Mouse (Mus musculus) hindbrain, embryonic 13.5 days (tissue): ENCODE results near the gene Socs3. TPM values are rescaled to one million over a fixed set of nuclear protein-coding genes. Genes with fewer than 3 reads are reported as not detected.

Experiments used
- ATAC-seq: fragments of 200-750 bp; cut with Nextera tagmentation; 2 replicates; pipeline ENCODE4 v1.8.0; 2017; ENCODE audit warnings: moderate TSS enrichment; ENCODE audit not compliant: low FRiP score
- H3K27ac ChIP-seq: fragments of 300-500 bp; sonication (generic); 2 replicates; pipeline ENCODE4 v1.5.1; 2015; ENCODE audit warnings: inconsistent platforms, mild to moderate bottlenecking, moderate library complexity
- H3K27me3 ChIP-seq: fragments of 300-500 bp; sonication (generic); 2 replicates; pipeline ENCODE4 v1.6.1; 2015; ENCODE audit warnings: mild to moderate bottlenecking, inconsistent platforms
- H3K36me3 ChIP-seq: fragments of 300-500 bp; sonication (generic); 2 replicates; pipeline ENCODE4 v1.6.1; 2015; ENCODE audit warnings: mild to moderate bottlenecking, inconsistent platforms
- H3K4me1 ChIP-seq: fragments of 300-500 bp; sonication (generic); replicated peaks from 2 replicates; pipeline ENCODE4 v1.6.1; 2015; ENCODE audit warnings: inconsistent platforms
- H3K4me2 ChIP-seq: fragments of 300-500 bp; sonication (generic); 2 replicates; pipeline ENCODE4 v1.6.1; 2015; ENCODE audit warnings: inconsistent platforms, mild to moderate bottlenecking, moderate library complexity
- H3K4me3 ChIP-seq: fragments of 300-500 bp; sonication (generic); 2 replicates; pipeline ENCODE4 v1.5.1; 2015; ENCODE audit warnings: mild to moderate bottlenecking, inconsistent platforms
- H3K9ac ChIP-seq: fragments of 300-500 bp; sonication (generic); 2 replicates; pipeline ENCODE4 v1.6.1; 2015; ENCODE audit warnings: mild to moderate bottlenecking, inconsistent platforms
- H3K9me3 ChIP-seq: fragments of 300-500 bp; sonication (generic); 2 replicates; pipeline ENCODE4 v1.6.1; 2016; ENCODE audit warnings: inconsistent platforms
- whole genome bisulfite sequencing: fragments of 180-500 bp; shearing (Covaris S2); methylation state at CpG from one replicate; pipeline ENCODE4 v1.1.7; 2015; 5-methylcytosine and 5-hydroxymethylcytosine counted together
- polyA plus RNA-seq: library from polyadenylated mRNA; unstranded; fragments of >200 nt; fragmentation: Nextera tagmentation; extraction: Ambion mirVana; gene quantifications from 2 replicates; pipeline ENCODE4 v1.2.1, GENCODE M21; 2015

The Socs3 gene
- polyA plus RNA-seq, 1 experiment from 2014 or later = 8.8 TPM

DNA sequence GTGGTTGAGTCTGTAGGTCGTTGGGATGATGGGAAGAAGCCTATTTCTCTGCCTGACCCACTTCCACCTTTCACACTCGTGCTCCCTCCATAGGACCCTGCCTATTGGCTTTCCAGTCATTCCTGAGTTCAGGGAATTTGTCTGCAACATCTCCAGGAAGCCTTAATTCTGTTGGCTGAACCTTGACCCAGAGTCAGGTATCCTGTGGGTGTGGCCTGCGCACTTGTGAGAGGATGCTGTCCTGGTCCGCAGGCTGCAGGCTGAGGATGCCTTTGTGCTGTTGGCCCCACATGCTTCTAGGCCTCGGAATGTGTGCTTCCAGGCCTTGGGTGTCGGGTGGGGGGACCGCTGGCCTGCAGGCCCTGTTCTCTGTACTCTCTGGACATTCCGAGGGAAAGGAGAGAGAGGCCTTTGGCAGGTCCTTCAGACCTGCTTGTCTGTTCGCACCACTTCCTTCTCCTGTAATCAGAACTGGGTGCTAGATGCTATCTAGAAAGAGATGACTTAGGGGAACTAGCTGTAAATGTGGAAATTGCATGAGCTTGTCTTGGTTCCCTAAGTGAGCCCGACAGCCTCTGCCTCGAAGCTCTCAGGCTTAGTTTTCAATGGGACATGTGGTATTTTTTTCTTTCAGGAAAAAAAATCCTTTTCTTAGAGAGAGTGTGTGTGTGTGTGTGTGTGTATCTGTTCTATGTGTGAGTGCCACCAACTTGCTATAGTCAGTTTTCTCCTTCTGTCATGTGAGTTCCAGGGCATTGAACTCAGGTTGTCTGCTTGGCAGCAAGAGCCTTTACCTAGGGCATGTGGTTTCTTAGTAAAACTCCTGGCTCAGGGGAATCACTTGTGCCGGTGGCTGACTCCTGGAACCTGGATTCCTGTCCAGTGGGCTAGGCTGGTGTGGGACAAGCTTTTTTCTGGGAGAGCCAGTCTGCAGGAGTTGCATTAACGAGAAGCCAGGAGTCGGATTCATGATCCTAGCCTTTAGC is 23.6 kb upstream of the Socs3 start:
- Histone ChIP-seq H3K9me3 (no peaks in the 10 kb centered on the region), H3K9ac (peak overlapping the region; percentile 51), H3K4me1 (peaks cover 72% of the 10 kb centered on the region), H3K4me2 (no peak overlapping the region), H3K36me3 (no peaks in the 10 kb centered on the region), H3K4me3 (no peak overlapping the region), H3K27ac (no peak overlapping the region), H3K27me3 (no peaks in the 10 kb centered on the region)
- ATAC-seq = no peak
- 79% methylated on average over 14 of the region's 14 CpGs for WGBS

GRCm38 (mm10) chr11:117991502-117992470 is 21.9 kb upstream of the Socs3 start:
- H3K4me1 ChIP-seq = peaks cover 83% of the 10 kb centered on the region
- no peaks in the 10 kb centered on the region for H3K9me3 ChIP-seq
- no peak overlapping the region for H3K9ac ChIP-seq
- H3K4me2 ChIP-seq = no peak overlapping the region
- no peaks in the 10 kb centered on the region for H3K27me3 ChIP-seq
- H3K4me3 ChIP-seq = no peak overlapping the region
- H3K27ac ChIP-seq = no peak overlapping the region
- no peak for ATAC-seq
- H3K36me3 ChIP-seq = no peaks in the 10 kb centered on the region
- WGBS = 75% methylated on average over 9 of the region's 9 CpGs

DNA sequence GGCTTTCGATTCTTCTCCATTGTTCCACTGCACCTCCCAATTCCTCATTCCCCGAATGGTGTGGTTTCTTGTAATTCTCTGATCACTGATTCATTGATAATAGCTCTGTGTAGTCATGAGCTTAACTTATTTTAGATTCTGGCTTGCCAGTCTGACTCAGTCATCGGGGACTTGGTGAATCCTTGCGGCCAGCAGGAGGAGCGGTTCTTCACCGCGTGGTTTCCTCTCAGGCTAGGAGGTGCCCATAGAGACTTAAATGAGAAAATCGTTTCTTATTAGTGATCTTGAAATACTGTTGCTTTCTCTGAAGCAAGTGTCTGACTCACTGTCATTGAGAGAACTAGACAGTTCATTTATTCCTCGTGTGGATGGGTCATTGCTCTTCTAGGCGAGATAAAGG is 20.1 kb upstream of the Socs3 start:
- Histone ChIP-seq H3K9ac (peak overlapping the region; percentile 4; the same call in 1 of the 2 replicates), H3K27ac (no peak overlapping the region), H3K4me1 (peaks cover 76% of the 10 kb centered on the region), H3K4me2 (no peak overlapping the region), H3K27me3 (no peaks in the 10 kb centered on the region), H3K9me3 (no peaks in the 10 kb centered on the region), H3K36me3 (no peaks in the 10 kb centered on the region), H3K4me3 (no peak overlapping the region)
- WGBS = 52% methylated on average over 10 of the region's 10 CpGs
- ATAC-seq = no peak

- ATAC-seq = no peak
- Histone ChIP-seq H3K4me2 (no peak overlapping the region), H3K36me3 (no peaks in the 10 kb centered on the region), H3K4me3 (no peak overlapping the region), H3K9ac (0 out of 2 replicates have a peak overlapping the region, but pooled peaks have one; percentile 4), H3K27ac (no peak overlapping the region), H3K4me1 (peaks cover 71% of the 10 kb centered on the region), H3K27me3 (no peaks in the 10 kb centered on the region), H3K9me3 (no peaks in the 10 kb centered on the region)
- WGBS = 81% methylated on average over 4 of the region's 4 CpGs
Measured at GRCm38 (mm10) chr11:117989241-117989640, 19.4 kb upstream of the Socs3 start.

DNA sequence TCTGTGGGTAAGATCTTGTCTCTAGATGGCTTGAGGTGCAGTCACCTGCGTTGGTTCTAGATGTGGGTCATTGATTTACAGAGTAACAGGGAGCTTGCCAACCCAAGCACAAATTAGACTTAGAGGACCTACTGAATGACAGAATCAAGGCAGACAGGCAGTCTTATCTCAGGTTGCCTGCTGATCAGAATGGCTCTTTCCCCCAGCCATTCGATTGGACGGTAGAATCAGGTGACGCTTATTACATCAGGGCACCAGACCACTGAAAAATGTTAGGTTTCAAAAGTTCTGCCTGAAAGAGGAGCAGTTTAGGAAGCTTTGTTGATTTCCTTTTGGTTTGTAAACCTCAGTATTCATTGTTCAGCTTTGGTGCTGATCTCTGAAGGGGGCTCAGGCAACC is 18.1 kb upstream of the Socs3 start:
- Histone ChIP-seq H3K4me1 (peaks cover 58% of the 10 kb centered on the region), H3K36me3 (no peaks in the 10 kb centered on the region), H3K9me3 (no peaks in the 10 kb centered on the region), H3K27me3 (no peaks in the 10 kb centered on the region), H3K4me2 (peak overlapping the region; percentile 85), H3K9ac (peak overlapping the region; percentile 97; the same call in 1 of the 2 replicates), H3K27ac (no peak overlapping the region), H3K4me3 (peak overlapping the region; percentile 100)
- WGBS = 72% methylated on average over 4 of the region's 4 CpGs
- ATAC-seq = no peak

- peaks cover 53% of the 10 kb centered on the region for H3K4me1 ChIP-seq
- peak overlapping the region; percentile 97 for H3K9ac ChIP-seq
- H3K4me2 ChIP-seq = peak overlapping the region; percentile 85
- ATAC-seq = peak; percentile 77
- 0% methylated on average over 31 of the region's 32 CpGs for WGBS
- H3K9me3 ChIP-seq = no peaks in the 10 kb centered on the region
- no peaks in the 10 kb centered on the region for H3K36me3 ChIP-seq
- peak overlapping the region; percentile 100 for H3K4me3 ChIP-seq
- H3K27ac ChIP-seq = peak overlapping the region; percentile 95
- H3K27me3 ChIP-seq = no peaks in the 10 kb centered on the region
Measured at GRCm38 (mm10) chr11:117987032-117987451, 17.2 kb upstream of the Socs3 start.

DNA sequence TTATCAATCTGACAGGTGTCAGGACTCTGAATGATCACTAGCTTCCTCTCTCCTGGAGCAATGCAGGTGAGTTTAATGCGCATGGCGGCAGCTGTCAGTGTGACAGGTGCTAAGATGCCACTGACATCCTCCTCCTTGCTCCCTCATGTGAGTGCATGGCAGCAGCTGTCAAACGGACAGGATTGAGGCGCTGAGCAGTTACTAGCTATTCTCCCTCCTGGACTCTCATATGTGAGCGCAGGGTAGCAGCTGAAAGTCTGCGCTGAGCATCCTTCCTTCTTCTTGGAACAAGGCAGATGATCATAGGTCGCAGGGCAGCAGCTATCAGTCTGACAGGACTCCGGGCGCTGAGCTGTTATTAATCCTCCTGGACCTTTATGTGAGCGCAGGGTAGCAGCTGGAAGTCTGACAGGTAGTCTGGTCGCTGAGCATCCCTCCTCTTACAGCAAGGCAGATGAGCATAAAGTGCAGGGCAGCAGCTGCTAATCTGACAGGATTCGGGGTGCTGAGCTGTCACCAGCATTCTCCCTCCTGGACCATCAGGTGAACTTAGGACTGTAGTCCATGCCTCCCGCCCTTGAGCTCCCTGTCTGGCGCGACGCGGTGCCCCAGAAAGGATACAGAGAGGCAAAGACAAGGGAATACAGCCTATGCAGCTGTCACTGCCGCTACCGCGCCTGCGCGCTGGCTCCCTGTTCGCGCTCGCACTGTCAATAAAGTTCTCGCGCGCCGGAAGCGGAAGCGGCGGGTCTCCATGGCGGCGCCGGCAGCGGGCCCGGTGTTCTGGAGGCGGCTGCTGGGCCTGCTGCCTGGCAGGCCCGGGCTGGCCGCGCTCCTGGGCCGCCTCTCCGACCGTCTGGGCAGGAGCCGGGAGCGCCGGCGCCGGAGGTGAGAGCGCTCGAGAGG is 16.5 kb upstream of the Socs3 start, which contains the start of gene Pgs1:
Gene Pgs1 (plus strand): TSS at position 167 of the 906 bp plus-strand sequence.
- peaks cover 49% of the 10 kb centered on the region for H3K4me1 ChIP-seq
- 5% methylated on average over 47 of the region's 51 CpGs for WGBS
- peak within 1 kb of the TSS; percentile 85 for H3K4me2 ChIP-seq
- no peaks in the 10 kb centered on the region for H3K9me3 ChIP-seq
- H3K27me3 ChIP-seq = no peaks in the 10 kb centered on the region
- peak within 1 kb of the TSS; percentile 95 for H3K27ac ChIP-seq
- H3K36me3 ChIP-seq = no peaks in the 10 kb centered on the region
- H3K9ac ChIP-seq = peak within 1 kb of the TSS; percentile 97
- ATAC-seq = peak; percentile 91
- H3K4me3 ChIP-seq = peak within 1 kb of the TSS; percentile 100

DNA sequence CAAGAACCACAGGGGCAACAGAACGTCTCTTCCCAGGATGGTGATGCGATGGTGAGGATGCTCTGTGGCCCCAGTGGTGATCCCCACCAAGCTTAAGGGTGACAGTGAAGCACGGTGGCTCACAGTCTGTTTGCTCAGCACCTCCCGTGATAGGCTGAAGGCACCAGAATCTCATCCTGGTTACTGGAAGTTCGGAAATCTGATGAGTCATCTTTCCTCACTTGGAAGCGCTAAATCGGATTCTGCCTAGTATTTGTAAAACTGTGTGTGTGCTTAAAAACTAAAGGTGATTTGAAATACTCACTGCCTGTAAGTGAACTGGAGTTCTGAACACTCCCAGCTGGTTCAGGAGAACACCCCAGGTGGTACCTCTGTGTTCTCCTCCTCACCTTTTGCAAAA is 13.9 kb upstream of the Socs3 start:
- no peak overlapping the region for H3K4me3 ChIP-seq
- ATAC-seq = no peak
- no peak overlapping the region for H3K9ac ChIP-seq
- no peaks in the 10 kb centered on the region for H3K36me3 ChIP-seq
- H3K4me2 ChIP-seq = no peak overlapping the region
- H3K27me3 ChIP-seq = no peaks in the 10 kb centered on the region
- H3K27ac ChIP-seq = no peak overlapping the region
- H3K4me1 ChIP-seq = peaks cover 24% of the 10 kb centered on the region
- 73% methylated on average over 7 of the region's 7 CpGs for WGBS
- no peaks in the 10 kb centered on the region for H3K9me3 ChIP-seq

DNA sequence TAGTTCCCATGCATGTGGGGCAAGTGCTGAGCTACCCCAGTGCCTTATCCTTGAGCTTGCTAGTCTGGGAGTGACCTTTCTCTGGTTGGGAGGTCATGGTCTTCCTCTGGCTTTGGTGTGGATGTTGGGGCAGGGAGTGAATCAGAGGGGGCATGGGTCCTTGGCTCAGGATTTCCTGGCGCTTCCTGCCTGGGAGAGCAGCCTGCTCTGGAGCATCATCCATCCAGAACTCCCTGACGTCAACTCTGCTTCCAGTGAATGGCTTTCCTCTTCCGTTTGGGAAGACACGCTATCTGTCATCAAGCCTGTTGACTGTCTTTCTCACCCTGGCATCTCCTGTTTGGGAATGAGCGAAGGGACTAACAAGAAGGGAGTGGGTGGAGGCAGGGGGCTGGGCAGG is 12.6 kb upstream of the Socs3 start:
- Histone ChIP-seq H3K4me1 (peaks cover 10% of the 10 kb centered on the region), H3K9me3 (no peaks in the 10 kb centered on the region), H3K4me3 (no peak overlapping the region), H3K4me2 (no peak overlapping the region), H3K9ac (no peak overlapping the region), H3K27me3 (no peaks in the 10 kb centered on the region), H3K27ac (no peak overlapping the region), H3K36me3 (no peaks in the 10 kb centered on the region)
- ATAC-seq = no peak
- 79% methylated on average over 5 of the region's 5 CpGs for WGBS

DNA sequence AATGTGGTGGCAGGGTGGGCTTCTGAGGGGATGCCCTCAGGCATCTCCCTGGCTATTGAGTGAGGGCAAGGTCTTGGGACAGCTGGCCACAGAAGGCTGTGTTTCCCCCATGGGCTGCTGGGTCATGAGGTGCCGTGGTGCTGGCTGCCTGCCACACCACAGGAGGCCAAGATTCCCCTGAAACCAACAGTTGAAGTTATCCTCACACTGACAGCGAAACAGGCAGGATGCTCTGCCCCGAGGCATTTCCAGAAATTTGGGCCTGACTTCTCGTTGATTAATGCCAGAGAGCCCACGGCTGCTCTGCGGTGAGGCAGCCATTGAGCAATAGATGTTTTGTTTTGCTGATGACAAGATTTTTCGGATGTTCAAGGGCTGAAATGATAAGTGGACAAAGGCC is 9.5 kb upstream of the Socs3 start:
- Histone ChIP-seq H3K4me1 (peaks cover 23% of the 10 kb centered on the region), H3K4me2 (no peak overlapping the region), H3K4me3 (no peak overlapping the region), H3K27me3 (0 out of 2 replicates have a peak, but pooled peaks cover 5% of the 10 kb centered on the region), H3K27ac (no peak overlapping the region), H3K9ac (no peak overlapping the region), H3K36me3 (no peaks in the 10 kb centered on the region), H3K9me3 (no peaks in the 10 kb centered on the region)
- no peak for ATAC-seq
- 58% methylated on average over 7 of the region's 7 CpGs for WGBS

- ATAC-seq = no peak
- Histone ChIP-seq H3K9ac (no peak overlapping the region), H3K27me3 (0 out of 2 replicates have a peak, but pooled peaks cover 9% of the 10 kb centered on the region), H3K27ac (no peak overlapping the region), H3K36me3 (no peaks in the 10 kb centered on the region), H3K4me1 (peaks cover 30% of the 10 kb centered on the region), H3K9me3 (no peaks in the 10 kb centered on the region), H3K4me3 (no peak overlapping the region), H3K4me2 (no peak overlapping the region)
- WGBS = 60% methylated on average over 5 of the region's 5 CpGs
Measured at GRCm38 (mm10) chr11:117977694-117978360, 8.0 kb upstream of the Socs3 start.
